Mouse (Mus musculus): Measurements from ENCODE around the gene Upk2.

- no peak for TF ChIP-seq EP300 (IDR thresholded peaks at IDR 0.05; ENCODE audit: insufficient read depth, low read depth, low read length)
- TF ChIP-seq CTCF (IDR thresholded peaks at IDR 0.05; ENCODE audit: low read depth, low read length): peak; percentile 11
- no peak for TF ChIP-seq POLR2A (IDR thresholded peaks at IDR 0.05; ENCODE audit: insufficient read depth, low read length)
These were observed 21.2 kb upstream of the Upk2 start for GRCm38 (mm10) chr9:44475936-44476335.
